Mouse (Mus musculus): ENCODE results near the gene Gm42421. TPM values are rescaled to one million over a fixed set of nuclear protein-coding genes. Genes with fewer than 3 reads are reported as not detected.

The Gm42421 gene
- not detected in 2 replicates for polyA plus RNA-seq (2012; rRNA removed; ENCODE audit: low replicate concordance)

GRCm38 (mm10) chr5:143927875-143928274, at the start of gene Gm42421:
TSS of gene Gm42421 (plus strand) at chr5:143928175.

GRCm38 (mm10) chr5:143897635-143898330, 30.2 kb upstream of the Gm42421 start, which contains the start of gene Ankrd61:
TSS of gene Ankrd61 (minus strand) at chr5:143897685.

GRCm38 (mm10) chr5:143909417-143910400, 18.3 kb upstream of the Gm42421 start, which contains the start of the genes Aimp2 and Pms2:
TSS of gene Aimp2 (minus strand) at chr5:143909847.
TSS of gene Pms2 (plus strand) at chr5:143909964.

GRCm38 (mm10) chr5:143932831-143933230, 4.9 kb downstream of the Gm42421 start, which contains the start of gene Rsph10b:
TSS of gene Rsph10b (plus strand) at chr5:143933035.

Other genes starting within 250 kb of the Gm42421 start
- gene Usp42, start 195.9 kb upstream of the Gm42421 start, polyA plus RNA-seq (2012; rRNA removed; ENCODE audit: low replicate concordance) = 5.0 and 5.6 TPM in 2 replicates
- 17.9 and 22.0 TPM in 2 replicates for gene Eif2ak1, start 110.4 kb upstream of the Gm42421 start, polyA plus RNA-seq (2012; rRNA removed; ENCODE audit: low replicate concordance)
- gene Ankrd61, start 30.5 kb upstream of the Gm42421 start, polyA plus RNA-seq (2012; rRNA removed; ENCODE audit: low replicate concordance) = 0.08 TPM in 1 of 2 replicates, not detected in the other
- 35.9 and 65.5 TPM in 2 replicates for gene Aimp2, start 18.3 kb upstream of the Gm42421 start, polyA plus RNA-seq (2012; rRNA removed; ENCODE audit: low replicate concordance)
- 1.9 and 3.6 TPM in 2 replicates for gene Pms2, start 18.2 kb upstream of the Gm42421 start, polyA plus RNA-seq (2012; rRNA removed; ENCODE audit: low replicate concordance)
- gene Rsph10b, start 4.9 kb downstream of the Gm42421 start, polyA plus RNA-seq (2012; rRNA removed; ENCODE audit: low replicate concordance) = 0.16 and 0.65 TPM in 2 replicates
- gene Ccz1, start 86.7 kb downstream of the Gm42421 start, polyA plus RNA-seq (2012; rRNA removed; ENCODE audit: low replicate concordance) = 5.6 and 15.2 TPM in 2 replicates
- not detected in 2 replicates for gene Ocm, start 98.5 kb downstream of the Gm42421 start, polyA plus RNA-seq (2012; rRNA removed; ENCODE audit: low replicate concordance)
- 11.8 and 14.0 TPM in 2 replicates for gene Lmtk2, start 172.3 kb downstream of the Gm42421 start, polyA plus RNA-seq (2012; rRNA removed; ENCODE audit: low replicate concordance)

Data from mammary gland, adult 2 months (tissue).